ENCODE assay signal across 8 mouse cellular contexts in the genomic region with DNA sequence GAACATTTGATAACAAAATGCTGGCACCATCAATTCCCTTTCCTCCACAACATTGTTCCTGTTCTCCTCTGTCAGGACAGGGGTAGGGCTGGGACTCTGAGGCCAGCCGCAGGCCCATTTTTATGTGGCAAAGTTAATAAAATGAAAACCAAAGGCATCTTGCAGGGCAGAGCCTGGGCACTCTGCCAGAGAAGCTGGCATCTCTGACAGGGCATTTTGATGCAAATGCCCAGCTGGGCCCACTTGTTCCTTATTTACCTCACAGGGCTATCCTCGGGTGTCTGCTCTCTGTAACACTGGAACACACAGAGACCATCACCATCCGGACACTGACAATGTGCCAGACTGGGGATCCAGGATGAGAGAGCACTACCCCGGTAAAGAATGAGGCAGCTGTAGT.
DNase-seq lines count a peak whose midpoint lies in the region; ATAC-seq lines count a peak whose summit lies in the region.
"Had no signal": no experiment of that assay in that cellular context is flagged by ENCODE, and none has a peak within 500 bp of the region (broad histone marks: within the 10 kb centered on the region; RNA-seq: fewer than 3 reads in every experiment).

No protein-coding gene starts in this region.

- no peak overlapping the region for H3K27ac ChIP-seq in hindbrain, embryonic 15.5 days (replicated peaks)
- H3K27ac ChIP-seq: liver, embryonic 14.5 days had no signal

- WGBS in hindbrain, embryonic 15.5 days, result 34% methylated on average over 4 of the region's 4 CpGs

- no peaks in the 10 kb centered on the region for H3K36me3 ChIP-seq in hindbrain, embryonic 15.5 days

- no peak overlapping the region for H3K9ac ChIP-seq in hindbrain, embryonic 15.5 days
- H3K9ac ChIP-seq: liver, embryonic 14.5 days had no signal

- H3K4me3 ChIP-seq in hindbrain, embryonic 15.5 days, result no peak overlapping the region

- ATAC-seq in hindbrain, embryonic 15.5 days (ENCODE audit: low FRiP score, low read depth), result peak; percentile 81; the same call in 1 of the 2 replicates
- ATAC-seq in erythroid progenitor cell, adult 5-6 weeks (replicated peaks; ENCODE audit: low FRiP score, poor library complexity, severe bottlenecking), result no peak

- peak; percentile 8 for DNase-seq in kidney, postnatal 14 days
- DNase-seq in kidney, adult 8-10 months, result no peak
- peak; percentile 35 for DNase-seq in adrenal gland, postnatal 25 days
- DNase-seq in cerebellum, adult 11-12 months, result peak; percentile 16
- DNase-seq in embryo, embryonic 9.5 days (ENCODE audit: extremely low spot score), result no peak

- H3K4me1 ChIP-seq in hindbrain, embryonic 15.5 days (replicated peaks), result no peaks in the 10 kb centered on the region

- no peaks in the 10 kb centered on the region for H3K9me3 ChIP-seq in hindbrain, embryonic 15.5 days

- H3K4me2 ChIP-seq in hindbrain, embryonic 15.5 days, result no peak overlapping the region

- H3K27me3 ChIP-seq in hindbrain, embryonic 15.5 days, result no peaks in the 10 kb centered on the region

Comparison
In these comparisons a context has a peak if more than half of its experiments do, and no peak if none do; other contexts are left out.
1. DNase-seq: peak in kidney, postnatal 14 days (single experiment), adrenal gland, postnatal 25 days (single experiment) and cerebellum, adult 11-12 months (single experiment); none in kidney, adult 8-10 months (0 of 2) and embryo, embryonic 9.5 days (single experiment).